Mouse (Mus musculus) thymus, adult 2 months (tissue): ENCODE measurements at regions not wholly inside any gene's neighbourhood (a gene's known extent, or its start where the extent isn't known, plus 50 kb on each side); places are given as distances from the start of the nearest gene placed in this dataset.

Experiments
- DNase-seq: peaks from one replicate; pipeline ENCODE4 v3.0.0; 2021
- H3K27ac ChIP-seq: fragments of 200-500 bp; 2 replicates; pipeline ENCODE4 v1.5.1; 2012; ENCODE audit warnings: low read length, control low read depth; ENCODE audit not compliant: control insufficient read depth, insufficient read depth
- H3K27me3 ChIP-seq: fragments of 200-500 bp; 2 replicates; pipeline ENCODE4 v1.6.1; 2012; ENCODE audit warnings: mild to moderate bottlenecking, low read length, moderate library complexity, mixed read lengths; ENCODE audit not compliant: control insufficient read depth, insufficient read depth
- H3K36me3 ChIP-seq: fragments of 200-500 bp; 2 replicates; pipeline ENCODE4 v1.6.1; 2012; ENCODE audit warnings: mild to moderate bottlenecking, low read length, moderate library complexity; ENCODE audit not compliant: control insufficient read depth, insufficient read depth
- H3K4me1 ChIP-seq: fragments of 200-500 bp; replicated peaks from 2 replicates; pipeline ENCODE4 v1.6.1; 2012; ENCODE audit warnings: low read length; ENCODE audit not compliant: control insufficient read depth, insufficient read depth
- H3K4me3 ChIP-seq: fragments of 200-500 bp; 2 replicates; pipeline ENCODE4 v1.5.1; 2012; ENCODE audit warnings: mild to moderate bottlenecking, low read length, control low read depth, moderate library complexity; ENCODE audit not compliant: control insufficient read depth, insufficient read depth
- CTCF ChIP-seq: fragments of 200-500 bp; IDR thresholded peaks from 2 replicates; pipeline ENCODE4 v1.5.1; 2012; ENCODE audit warnings: mild to moderate bottlenecking, control low read depth, low read length, moderate library complexity, borderline replicate concordance; ENCODE audit not compliant: control insufficient read depth, poor library complexity, insufficient read depth; ENCODE audit errors: extremely low read depth
- POLR2A ChIP-seq: fragments of 200-500 bp; IDR thresholded peaks from 2 replicates; pipeline ENCODE4 v1.6.1; 2012; ENCODE audit warnings: mild to moderate bottlenecking, low read length, control low read depth, moderate library complexity; ENCODE audit not compliant: control insufficient read depth, poor library complexity, insufficient read depth; ENCODE audit errors: extremely low read depth
- WGBS: fragments of 180-500 bp; shearing (Covaris S2); methylation state at CpG from one replicate; pipeline ENCODE4 v1.1.7; 2018; 5-methylcytosine and 5-hydroxymethylcytosine counted together

GRCm38 (mm10) chr3:138654610-138655371, 87.2 kb upstream of the Tspan5 start:
- TF ChIP-seq CTCF (no peak), POLR2A (no peak)
- WGBS, result 93% methylated on average over 16 of the region's 16 CpGs
- Histone ChIP-seq H3K4me3 (no peak overlapping the region), H3K4me1 (no peaks in the 10 kb centered on the region), H3K27ac (no peak overlapping the region), H3K36me3 (no peaks in the 10 kb centered on the region), H3K27me3 (no peaks in the 10 kb centered on the region)
- DNase-seq, result no peak

DNA sequence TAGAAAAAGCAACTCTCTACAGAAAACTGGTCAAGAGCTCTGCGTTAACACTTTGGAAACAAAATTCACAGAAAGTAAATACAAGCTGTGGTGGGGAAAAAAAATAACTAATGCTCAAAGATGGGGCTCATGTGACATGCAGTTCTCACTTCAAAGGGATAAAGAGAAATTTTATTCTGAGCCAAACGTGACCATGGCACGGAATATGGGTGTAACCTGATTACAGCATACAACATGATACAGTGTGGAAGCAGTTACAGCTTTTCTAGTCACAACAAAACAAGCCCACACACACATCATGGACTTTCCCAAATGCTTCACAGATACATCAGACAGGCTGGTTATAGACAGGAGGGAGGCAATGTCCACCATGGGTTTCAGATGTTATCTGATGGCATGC, 86.5 kb upstream of the Tspan5 start:
- H3K27me3 ChIP-seq, result no peaks in the 10 kb centered on the region

GRCm38 (mm10) chr3:138662625-138663024, 79.4 kb upstream of the Tspan5 start:
- H3K4me1 ChIP-seq, result no peaks in the 10 kb centered on the region

More for the DNA sequence above, 86.5 kb upstream of the Tspan5 start:
- Histone ChIP-seq H3K4me3 (no peak overlapping the region), H3K27ac (no peak overlapping the region), H3K36me3 (no peaks in the 10 kb centered on the region), H3K4me1 (no peaks in the 10 kb centered on the region)
- WGBS, result 96% methylated on average over 3 of the region's 3 CpGs
- TF ChIP-seq POLR2A (no peak), CTCF (no peak)
- DNase-seq, result no peak

DNA sequence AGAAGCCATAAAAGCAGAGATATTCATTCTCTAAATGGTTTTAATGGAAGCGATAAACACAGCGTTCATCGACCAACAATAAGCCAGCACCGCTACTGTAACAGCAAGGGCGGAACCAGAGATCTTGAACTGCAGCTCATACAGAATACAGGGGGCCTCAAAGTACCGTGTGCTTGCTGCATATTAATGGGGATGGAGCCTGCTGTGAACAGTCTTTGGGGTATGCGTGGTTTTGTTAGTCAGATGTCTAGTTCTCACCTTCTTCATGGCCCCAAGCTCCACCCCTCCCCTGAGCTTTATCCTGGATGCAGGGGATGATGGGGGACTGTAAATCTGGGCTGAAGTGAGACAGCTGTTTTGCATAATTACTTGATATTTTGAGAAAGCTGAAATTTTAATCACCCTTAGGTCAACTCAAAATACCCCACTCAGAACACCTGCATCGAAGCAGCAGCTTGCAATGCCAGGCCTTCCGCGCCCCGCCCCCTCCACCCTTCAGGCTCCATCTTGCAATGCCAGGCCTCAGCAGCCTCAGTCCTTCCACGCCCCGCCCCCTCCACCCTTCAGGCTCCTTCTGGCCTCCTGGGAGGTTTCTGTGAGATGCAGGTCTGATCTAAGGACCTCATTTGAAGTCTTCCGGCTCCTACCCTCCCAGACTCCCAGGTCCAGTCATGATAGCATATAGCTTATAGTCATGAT, 73.5 kb upstream of the Tspan5 start:
- TF ChIP-seq POLR2A, result no peak
- TF ChIP-seq CTCF, result no peak
- 92% methylated on average over 14 of the region's 14 CpGs for WGBS
- no peaks in the 10 kb centered on the region for H3K4me1 ChIP-seq
- H3K27ac ChIP-seq, result no peak overlapping the region
- DNase-seq, result no peak
- H3K4me3 ChIP-seq, result no peak overlapping the region
- H3K27me3 ChIP-seq, result no peaks in the 10 kb centered on the region
- H3K36me3 ChIP-seq, result no peaks in the 10 kb centered on the region

More at GRCm38 (mm10) chr3:138662625-138663024, 79.4 kb upstream of the Tspan5 start:
- WGBS, result 33% methylated on average over 2 of the region's 2 CpGs
- no peak for TF ChIP-seq POLR2A
- TF ChIP-seq CTCF, result no peak
- Histone ChIP-seq H3K27ac (no peak overlapping the region), H3K4me3 (no peak overlapping the region), H3K27me3 (no peaks in the 10 kb centered on the region), H3K36me3 (no peaks in the 10 kb centered on the region)
- no peak for DNase-seq

DNA sequence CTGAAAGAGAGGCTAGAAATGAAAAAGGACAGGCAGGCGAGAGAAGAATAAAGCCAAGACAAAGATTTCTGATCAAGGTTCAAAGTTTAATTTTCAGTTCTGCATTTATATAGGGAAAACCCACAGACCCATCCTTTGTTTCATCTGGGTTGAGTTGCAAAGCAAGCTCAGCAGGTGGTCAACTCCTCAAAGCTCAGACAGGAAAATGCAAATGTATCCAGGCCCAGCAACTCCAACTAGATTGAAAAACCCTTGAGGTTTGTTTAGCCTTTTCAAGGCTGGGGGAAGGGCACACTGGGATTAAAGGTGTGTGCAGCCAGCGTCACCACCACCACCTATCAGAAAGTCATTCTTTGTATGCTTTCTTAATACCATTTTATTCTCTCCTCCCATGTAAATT, 66.1 kb upstream of the Tspan5 start:
- Histone ChIP-seq H3K27me3 (no peaks in the 10 kb centered on the region), H3K4me3 (no peak overlapping the region), H3K36me3 (no peaks in the 10 kb centered on the region), H3K27ac (no peak overlapping the region), H3K4me1 (no peaks in the 10 kb centered on the region)
- TF ChIP-seq CTCF (no peak), POLR2A (no peak)
- 85% methylated on average over 2 of the region's 2 CpGs for WGBS
- DNase-seq, result no peak

DNA sequence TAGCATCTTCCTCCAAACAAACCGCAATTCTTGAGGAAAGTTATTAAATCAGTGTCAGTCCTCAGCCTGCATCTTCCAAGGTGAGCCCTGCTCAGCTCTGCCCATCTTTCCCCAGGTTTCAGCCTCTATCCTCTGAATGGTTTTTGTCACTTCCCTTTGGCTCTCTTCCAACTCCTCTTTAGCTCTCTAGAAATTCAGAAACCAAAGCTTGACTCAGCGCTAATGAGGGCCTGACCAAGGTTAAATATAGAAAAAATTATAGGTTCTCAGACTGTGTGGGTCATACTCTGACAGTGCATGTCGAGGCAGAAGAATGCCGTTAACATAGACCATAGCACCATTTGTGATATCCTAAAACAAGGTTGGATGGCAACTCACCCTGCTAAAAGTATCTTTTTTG, 63.6 kb upstream of the Tspan5 start:
- Histone ChIP-seq H3K4me3 (no peak overlapping the region), H3K27me3 (no peaks in the 10 kb centered on the region), H3K4me1 (no peaks in the 10 kb centered on the region), H3K36me3 (no peaks in the 10 kb centered on the region), H3K27ac (no peak overlapping the region)
- WGBS, result 32% methylated on average over 4 of the region's 4 CpGs
- DNase-seq, result no peak
- TF ChIP-seq CTCF, result no peak
- no peak for TF ChIP-seq POLR2A
